Mouse (Mus musculus) midbrain, embryonic 13.5 days (tissue): ENCODE measurements around the gene Wiz. TPM values are rescaled to one million over a fixed set of nuclear protein-coding genes. Genes with fewer than 3 reads are reported as not detected.

Source experiments
- ATAC-seq: fragments of 200-750 bp; cut with Nextera tagmentation; 2 replicates; pipeline ENCODE4 v1.8.0; 2017; ENCODE audit warnings: mild to moderate bottlenecking, moderate TSS enrichment, moderate library complexity
- H3K27ac ChIP-seq: fragments of 300-500 bp; sonication (generic); 2 replicates; pipeline ENCODE4 v1.5.1; 2015; ENCODE audit warnings: inconsistent platforms, mild to moderate bottlenecking, moderate library complexity
- H3K27me3 ChIP-seq: fragments of 300-500 bp; sonication (generic); 2 replicates; pipeline ENCODE4 v1.6.1; 2015; ENCODE audit warnings: mild to moderate bottlenecking, inconsistent platforms
- H3K36me3 ChIP-seq: fragments of 300-500 bp; sonication (generic); 2 replicates; pipeline ENCODE4 v1.6.1; 2015; ENCODE audit warnings: mild to moderate bottlenecking, inconsistent platforms
- H3K4me1 ChIP-seq: fragments of 300-500 bp; sonication (generic); replicated peaks from 2 replicates; pipeline ENCODE4 v1.6.1; 2015; ENCODE audit warnings: inconsistent platforms
- H3K4me2 ChIP-seq: fragments of 300-500 bp; sonication (generic); replicated peaks from 2 replicates; pipeline ENCODE4 v1.6.1; 2015; ENCODE audit warnings: moderate library complexity, mild to moderate bottlenecking, inconsistent platforms
- H3K4me3 ChIP-seq: fragments of 300-500 bp; sonication (generic); replicated peaks from 2 replicates; pipeline ENCODE4 v1.5.1; 2015; ENCODE audit warnings: mild to moderate bottlenecking, inconsistent platforms
- H3K9ac ChIP-seq: fragments of 300-500 bp; sonication (generic); replicated peaks from 2 replicates; pipeline ENCODE4 v1.6.1; 2015; ENCODE audit warnings: mild to moderate bottlenecking, inconsistent platforms
- H3K9me3 ChIP-seq: fragments of 300-500 bp; sonication (generic); 2 replicates; pipeline ENCODE4 v1.6.1; 2016; ENCODE audit warnings: mild to moderate bottlenecking, inconsistent platforms
- WGBS: fragments of 180-500 bp; shearing (Covaris S2); methylation state at CpG from one replicate; pipeline ENCODE4 v1.1.7; 2015; 5-methylcytosine and 5-hydroxymethylcytosine counted together
- polyA plus RNA-seq: library from polyadenylated mRNA; unstranded; fragments of >200 nt; fragmentation: Nextera tagmentation; extraction: Ambion mirVana; gene quantifications from 2 replicates; pipeline ENCODE4 v1.2.1, GENCODE M21; 2015

Wiz gene
- polyA plus RNA-seq, 1 experiment from 2014 or later, result 36.4 TPM

- Histone ChIP-seq H3K4me1 (no peaks in the 10 kb centered on the region), H3K36me3 (no peaks in the 10 kb centered on the region), H3K4me2 (no peak overlapping the region), H3K27ac (no peak overlapping the region), H3K4me3 (no peak overlapping the region), H3K9ac (no peak overlapping the region), H3K27me3 (peaks cover 17% of the 10 kb centered on the region), H3K9me3 (no peaks in the 10 kb centered on the region)
- ATAC-seq, result no peak
- 80% methylated on average over 11 of the region's 11 CpGs for WGBS
These were observed 13.5 kb upstream of the Wiz start for GRCm38 (mm10) chr17:32402779-32403157.

GRCm38 (mm10) chr17:32402011-32402778 is 13.0 kb upstream of the Wiz start:
- no peak for ATAC-seq
- H3K4me3 ChIP-seq, result no peak overlapping the region
- 87% methylated on average over 9 of the region's 9 CpGs for WGBS

GRCm38 (mm10) chr17:32396266-32396665 is 7.0 kb upstream of the Wiz start:
- 0 out of 2 replicates have a peak, but pooled peaks cover 7% of the 10 kb centered on the region for H3K4me1 ChIP-seq
- H3K4me2 ChIP-seq, result peak overlapping the region; percentile 35
- H3K27ac ChIP-seq, result no peak overlapping the region
- no peaks in the 10 kb centered on the region for H3K36me3 ChIP-seq
- H3K9ac ChIP-seq, result no peak overlapping the region
- H3K4me3 ChIP-seq, result peak overlapping the region; percentile 12
- peaks cover 82% of the 10 kb centered on the region for H3K27me3 ChIP-seq
- H3K9me3 ChIP-seq, result no peaks in the 10 kb centered on the region
- 5% methylated on average over 37 of the region's 37 CpGs for WGBS
- no peak for ATAC-seq

More at GRCm38 (mm10) chr17:32402011-32402778, 13.0 kb upstream of the Wiz start:
- no peak overlapping the region for H3K4me2 ChIP-seq
- H3K27ac ChIP-seq, result no peak overlapping the region
- H3K4me1 ChIP-seq, result no peaks in the 10 kb centered on the region
- no peaks in the 10 kb centered on the region for H3K9me3 ChIP-seq
- peaks cover 23% of the 10 kb centered on the region for H3K27me3 ChIP-seq
- H3K9ac ChIP-seq, result no peak overlapping the region
- no peaks in the 10 kb centered on the region for H3K36me3 ChIP-seq

GRCm38 (mm10) chr17:32393944-32394343 is 4.7 kb upstream of the Wiz start:
- Histone ChIP-seq H3K4me1 (0 out of 2 replicates have a peak, but pooled peaks cover 7% of the 10 kb centered on the region), H3K9ac (no peak overlapping the region), H3K36me3 (no peaks in the 10 kb centered on the region), H3K9me3 (no peaks in the 10 kb centered on the region), H3K4me2 (no peak overlapping the region), H3K4me3 (no peak overlapping the region), H3K27ac (no peak overlapping the region), H3K27me3 (peaks cover 84% of the 10 kb centered on the region)
- WGBS, result 90% methylated on average over 10 of the region's 10 CpGs
- ATAC-seq, result no peak

GRCm38 (mm10) chr17:32388370-32389100 is 704 bp downstream of the Wiz start:
- under 1% methylated on average over 32 of the region's 39 CpGs for WGBS
- ATAC-seq, result peak; percentile 75
- peaks cover 35% of the 10 kb centered on the region for H3K36me3 ChIP-seq
- peaks cover 21% of the 10 kb centered on the region for H3K4me1 ChIP-seq
- H3K27ac ChIP-seq, result peak overlapping the region; percentile 82
- peak overlapping the region; percentile 92 for H3K4me2 ChIP-seq
- no peaks in the 10 kb centered on the region for H3K9me3 ChIP-seq
- peaks cover 30% of the 10 kb centered on the region for H3K27me3 ChIP-seq
- H3K9ac ChIP-seq, result peak overlapping the region; percentile 91
- peak overlapping the region; percentile 84 for H3K4me3 ChIP-seq

GRCm38 (mm10) chr17:32387986-32388369 is 1.3 kb downstream of the Wiz start:
- Histone ChIP-seq H3K9ac (peak overlapping the region; percentile 91), H3K9me3 (no peaks in the 10 kb centered on the region), H3K4me2 (peak overlapping the region; percentile 92), H3K27ac (peak overlapping the region; percentile 82; the same call in 1 of the 2 replicates), H3K4me3 (peak overlapping the region; percentile 84), H3K27me3 (peaks cover 24% of the 10 kb centered on the region), H3K4me1 (peaks cover 21% of the 10 kb centered on the region), H3K36me3 (peaks cover 41% of the 10 kb centered on the region)
- ATAC-seq, result peak; percentile 22; the same call in 1 of the 2 replicates
- 39% methylated on average over 7 of the region's 7 CpGs for WGBS

GRCm38 (mm10) chr17:32386659-32387432 is 2.4 kb downstream of the Wiz start:
- Histone ChIP-seq H3K9me3 (no peaks in the 10 kb centered on the region), H3K4me3 (no peak overlapping the region), H3K36me3 (peaks cover 51% of the 10 kb centered on the region), H3K4me2 (0 out of 2 replicates have a peak overlapping the region, but pooled peaks have one; percentile 92), H3K9ac (no peak overlapping the region), H3K4me1 (peaks cover 18% of the 10 kb centered on the region), H3K27me3 (peaks cover 13% of the 10 kb centered on the region), H3K27ac (no peak overlapping the region)
- 69% methylated on average over 9 of the region's 9 CpGs for WGBS
- ATAC-seq, result no peak

GRCm38 (mm10) chr17:32383661-32384060 is 5.6 kb downstream of the Wiz start:
- no peak for ATAC-seq
- Histone ChIP-seq H3K4me2 (no peak overlapping the region), H3K36me3 (peaks cover 69% of the 10 kb centered on the region)

GRCm38 (mm10) chr17:32382576-32382975 is 6.7 kb downstream of the Wiz start:
- no peak for ATAC-seq
- 93% methylated on average over 7 of the region's 7 CpGs for WGBS
- Histone ChIP-seq H3K36me3 (peaks cover 80% of the 10 kb centered on the region), H3K27ac (no peak overlapping the region), H3K9ac (no peak overlapping the region), H3K4me2 (no peak overlapping the region), H3K4me1 (peaks cover 8% of the 10 kb centered on the region), H3K4me3 (no peak overlapping the region), H3K9me3 (no peaks in the 10 kb centered on the region), H3K27me3 (no peaks in the 10 kb centered on the region)

More at GRCm38 (mm10) chr17:32383661-32384060, 5.6 kb downstream of the Wiz start:
- Histone ChIP-seq H3K27ac (no peak overlapping the region), H3K9ac (no peak overlapping the region), H3K9me3 (no peaks in the 10 kb centered on the region), H3K4me1 (peaks cover 18% of the 10 kb centered on the region), H3K4me3 (no peak overlapping the region), H3K27me3 (no peaks in the 10 kb centered on the region)
- 85% methylated on average over 5 of the region's 5 CpGs for WGBS

- Histone ChIP-seq H3K27ac (no peak overlapping the region), H3K4me3 (no peak overlapping the region), H3K4me2 (no peak overlapping the region), H3K27me3 (no peaks in the 10 kb centered on the region), H3K9me3 (no peaks in the 10 kb centered on the region), H3K36me3 (peaks cover 60% of the 10 kb centered on the region), H3K9ac (no peak overlapping the region), H3K4me1 (no peaks in the 10 kb centered on the region)
- 76% methylated on average over 2 of the region's 2 CpGs for WGBS
- ATAC-seq, result no peak
These were observed 10.5 kb downstream of the Wiz start for GRCm38 (mm10) chr17:32378786-32379185.

- Histone ChIP-seq H3K27me3 (no peaks in the 10 kb centered on the region), H3K36me3 (peaks cover 44% of the 10 kb centered on the region), H3K27ac (no peak overlapping the region), H3K9ac (no peak overlapping the region), H3K4me2 (no peak overlapping the region), H3K4me1 (no peaks in the 10 kb centered on the region), H3K4me3 (no peak overlapping the region), H3K9me3 (no peaks in the 10 kb centered on the region)
- WGBS, result 86% methylated on average over 9 of the region's 9 CpGs
- ATAC-seq, result no peak
These were observed 12.1 kb downstream of the Wiz start for GRCm38 (mm10) chr17:32377137-32377536.
